Mouse (Mus musculus): ENCODE data around the gene Best1.

Gene Best1

DNA sequence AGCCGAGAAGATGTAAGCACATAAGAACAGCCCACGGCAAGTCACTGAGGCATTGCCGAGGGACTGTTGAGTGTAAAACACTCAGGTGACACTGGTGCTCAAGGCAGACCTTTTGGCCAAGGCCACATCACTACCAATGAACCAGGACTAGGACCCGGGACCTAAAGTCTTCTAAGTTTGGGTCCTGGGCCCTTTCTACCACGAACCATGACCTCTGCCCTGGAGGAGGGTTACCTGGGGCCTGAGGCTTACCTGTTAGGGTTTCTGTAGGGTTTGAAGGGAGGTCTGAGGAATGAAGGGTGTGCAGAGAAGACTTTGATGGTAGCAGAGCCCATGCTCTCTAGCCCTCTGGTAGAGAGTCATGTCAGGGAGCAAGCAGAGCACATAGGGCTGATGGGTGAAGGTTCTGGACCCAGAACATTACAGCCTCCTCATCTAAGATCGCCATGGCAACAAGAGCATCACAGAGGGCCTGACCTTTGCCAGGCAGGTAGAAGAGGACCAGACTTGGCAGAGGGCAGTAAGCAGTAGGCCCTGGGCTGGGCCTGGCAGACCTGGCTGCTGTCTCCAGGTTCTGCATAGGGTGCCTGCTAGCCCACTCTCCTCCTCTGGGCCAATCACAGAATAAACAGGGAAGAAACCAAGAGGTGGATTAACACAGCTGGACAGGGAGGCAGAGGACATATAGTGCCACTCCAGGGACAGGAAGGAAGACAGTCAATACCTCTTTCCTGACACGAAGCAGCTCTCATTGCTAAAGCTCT is at the start of gene Best1, which contains the start of gene Rab3il1:
Gene Best1, minus strand, starts transcription at position 428 of the 764 bp plus-strand sequence.
Gene Rab3il1, plus strand, starts transcription at position 464 of the 764 bp plus-strand sequence.
- DNase-seq (ENCODE audit: extremely low spot score, low read depth, low spot score): no peak

DNA sequence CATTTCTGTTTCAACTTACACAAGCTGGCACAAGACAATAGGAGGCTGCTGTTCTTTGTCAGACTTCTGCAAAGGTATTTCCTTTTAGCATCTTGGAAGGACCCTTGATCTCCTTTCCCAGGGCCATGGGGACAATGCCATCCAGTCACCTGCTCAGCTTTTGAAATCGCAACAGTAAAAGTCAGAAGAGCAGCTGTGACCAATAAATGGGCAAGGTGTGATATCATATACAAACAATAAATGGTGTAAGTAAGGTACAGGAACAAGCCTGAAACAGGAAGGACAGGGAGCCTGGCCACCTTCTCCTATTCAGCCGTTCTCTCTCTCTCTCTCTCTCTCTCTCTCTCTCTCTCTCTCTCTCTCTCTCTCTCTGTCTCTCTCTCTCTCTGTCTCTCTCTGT is 49.0 kb upstream of the Best1 start:
- DNase-seq (ENCODE audit: extremely low spot score, low read depth, low spot score): no peak

DNA sequence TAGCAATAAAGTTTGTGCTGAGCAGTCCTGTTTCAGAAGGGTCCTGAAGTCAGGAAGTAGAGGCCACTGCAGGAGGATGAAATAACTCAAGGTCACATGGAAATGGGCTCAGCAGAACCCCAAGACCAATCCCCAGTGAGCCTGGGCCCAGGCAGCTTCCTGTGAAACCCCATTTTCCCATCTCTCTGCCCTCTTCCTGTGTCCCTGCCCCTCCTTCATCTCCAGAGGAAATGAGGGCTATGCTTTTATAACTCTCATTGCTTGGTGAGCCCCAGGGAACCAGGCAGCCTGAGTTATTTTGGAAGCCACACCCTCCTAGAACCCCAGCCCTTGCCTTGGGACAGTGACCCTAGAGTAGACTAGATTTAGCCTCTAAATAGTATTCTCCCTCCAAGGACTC is 48.1 kb upstream of the Best1 start:
- no peak for DNase-seq (ENCODE audit: extremely low spot score, low read depth, low spot score)

DNA sequence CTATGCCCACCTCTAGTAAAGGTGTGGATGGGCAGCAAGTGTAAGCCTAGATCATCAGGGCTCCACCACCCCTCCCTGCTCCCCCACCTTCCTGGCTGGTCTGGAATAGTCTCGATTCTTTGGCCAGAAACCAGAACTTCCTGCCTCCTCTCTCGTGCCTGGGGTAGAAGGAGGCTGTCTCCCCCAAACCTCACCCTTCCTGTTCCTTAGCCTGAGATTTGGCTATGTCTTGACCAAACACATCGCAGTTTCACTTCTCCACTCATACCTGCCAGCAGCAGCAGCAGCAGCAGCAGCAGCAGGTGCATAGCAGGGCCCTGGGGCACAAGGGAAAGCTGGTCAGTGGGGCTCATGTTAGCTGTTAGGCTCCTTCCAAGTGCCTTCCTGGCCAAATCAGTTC is 45.5 kb upstream of the Best1 start:
- DNase-seq (ENCODE audit: extremely low spot score, low read depth, low spot score): no peak

DNA sequence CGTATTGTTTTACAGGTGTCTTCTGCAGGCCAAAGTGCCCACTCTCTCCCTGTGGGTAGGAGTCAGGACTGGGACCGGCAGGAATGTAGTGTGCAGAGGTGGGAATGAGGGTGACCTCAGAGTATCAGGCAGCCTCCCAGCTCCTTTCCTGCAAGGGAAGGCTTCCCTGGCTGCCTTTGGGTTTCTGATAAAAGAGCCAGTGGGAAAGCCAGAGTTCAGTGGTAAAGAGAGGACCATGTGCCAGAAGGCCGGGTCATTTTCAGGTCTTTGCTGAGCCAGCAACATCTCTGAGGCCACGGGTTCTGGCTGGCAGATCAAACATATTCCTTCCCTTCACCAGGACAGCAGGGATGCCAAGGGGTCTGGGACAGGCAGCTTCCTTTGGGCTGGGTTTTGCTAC is 44.9 kb upstream of the Best1 start:
- no peak for DNase-seq (ENCODE audit: extremely low spot score, low read depth, low spot score)

DNA sequence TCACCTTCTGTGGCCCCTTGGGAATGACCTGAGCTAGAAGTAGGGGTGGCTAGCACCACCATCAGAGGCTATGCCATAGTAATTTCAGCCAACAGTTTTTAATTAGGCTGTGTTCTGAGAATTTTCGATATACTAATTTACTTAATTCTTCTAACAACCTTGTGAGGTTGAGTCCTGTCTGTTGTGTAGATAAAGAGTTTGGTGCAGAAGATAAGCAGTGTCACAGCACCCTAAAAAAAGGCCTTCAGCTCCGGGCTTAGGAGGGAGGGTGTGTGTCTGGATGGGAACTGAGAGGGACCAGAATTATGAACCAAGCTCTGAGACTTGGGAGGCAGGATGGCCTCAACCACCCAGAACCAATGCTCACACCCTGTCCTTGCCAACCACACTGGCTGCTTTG is 44.3 kb upstream of the Best1 start:
- DNase-seq (ENCODE audit: extremely low spot score, low read depth, low spot score): no peak

DNA sequence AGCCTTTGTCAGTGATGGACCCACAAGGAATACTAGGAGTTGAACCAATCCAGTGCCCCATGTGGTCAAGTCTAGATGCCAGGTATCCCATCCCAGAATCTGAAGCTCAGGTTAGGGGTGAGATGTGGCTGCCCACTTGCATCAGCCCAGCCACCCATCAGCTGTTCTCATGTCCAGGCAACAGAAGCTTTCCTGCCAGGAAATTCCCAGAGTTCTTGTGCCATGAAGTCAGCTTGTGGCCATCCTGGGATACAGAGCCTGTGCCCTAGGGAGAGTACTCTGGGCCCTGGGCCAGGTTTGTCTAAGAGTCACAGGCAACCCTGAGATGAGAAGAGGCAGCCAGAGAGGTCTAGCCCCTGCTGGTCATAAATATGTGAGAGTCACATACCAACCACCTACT is 42.2 kb upstream of the Best1 start:
- DNase-seq (ENCODE audit: extremely low spot score, low read depth, low spot score): no peak

DNA sequence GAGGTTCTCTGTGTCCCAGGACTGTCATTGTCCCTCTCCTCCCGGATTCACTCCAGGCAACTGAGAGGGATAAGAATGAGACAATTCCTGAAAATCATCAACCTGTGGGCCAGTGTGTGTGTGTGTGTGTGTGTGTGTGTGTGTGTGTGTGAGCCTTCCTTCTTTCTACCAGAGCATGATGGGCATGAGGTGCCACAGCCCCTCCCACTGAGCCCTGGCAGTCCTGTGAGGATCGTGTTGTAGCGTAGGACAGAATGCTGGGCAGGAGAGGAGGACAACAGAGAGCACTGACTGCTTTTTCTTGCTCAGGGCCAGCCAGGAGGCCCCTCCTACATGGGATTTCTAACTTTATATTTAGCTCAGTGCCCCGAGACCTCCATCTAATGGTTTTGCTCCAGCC is 41.4 kb upstream of the Best1 start:
- no peak for DNase-seq (ENCODE audit: extremely low spot score, low read depth, low spot score)

DNA sequence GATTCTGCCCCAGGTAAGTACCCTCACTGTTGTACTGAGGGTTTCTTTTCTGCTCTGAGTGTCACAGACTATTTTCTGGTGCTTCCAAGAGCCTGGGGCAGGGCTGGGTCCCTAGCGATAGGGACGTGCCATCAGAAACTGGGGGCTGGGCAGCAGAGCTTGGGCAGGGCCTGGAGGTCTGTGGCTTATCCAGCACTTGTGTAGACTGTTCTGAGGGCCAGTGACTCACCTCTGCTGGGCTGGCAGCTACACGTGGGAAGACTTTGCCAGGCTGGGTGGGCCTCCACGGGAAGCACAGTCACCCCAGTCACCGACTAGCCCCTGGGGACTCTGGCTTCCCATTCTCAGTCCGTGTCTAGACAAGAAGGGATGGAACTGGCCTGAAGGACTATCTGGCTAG is 40.8 kb upstream of the Best1 start:
- no peak for DNase-seq (ENCODE audit: extremely low spot score, low read depth, low spot score)

DNA sequence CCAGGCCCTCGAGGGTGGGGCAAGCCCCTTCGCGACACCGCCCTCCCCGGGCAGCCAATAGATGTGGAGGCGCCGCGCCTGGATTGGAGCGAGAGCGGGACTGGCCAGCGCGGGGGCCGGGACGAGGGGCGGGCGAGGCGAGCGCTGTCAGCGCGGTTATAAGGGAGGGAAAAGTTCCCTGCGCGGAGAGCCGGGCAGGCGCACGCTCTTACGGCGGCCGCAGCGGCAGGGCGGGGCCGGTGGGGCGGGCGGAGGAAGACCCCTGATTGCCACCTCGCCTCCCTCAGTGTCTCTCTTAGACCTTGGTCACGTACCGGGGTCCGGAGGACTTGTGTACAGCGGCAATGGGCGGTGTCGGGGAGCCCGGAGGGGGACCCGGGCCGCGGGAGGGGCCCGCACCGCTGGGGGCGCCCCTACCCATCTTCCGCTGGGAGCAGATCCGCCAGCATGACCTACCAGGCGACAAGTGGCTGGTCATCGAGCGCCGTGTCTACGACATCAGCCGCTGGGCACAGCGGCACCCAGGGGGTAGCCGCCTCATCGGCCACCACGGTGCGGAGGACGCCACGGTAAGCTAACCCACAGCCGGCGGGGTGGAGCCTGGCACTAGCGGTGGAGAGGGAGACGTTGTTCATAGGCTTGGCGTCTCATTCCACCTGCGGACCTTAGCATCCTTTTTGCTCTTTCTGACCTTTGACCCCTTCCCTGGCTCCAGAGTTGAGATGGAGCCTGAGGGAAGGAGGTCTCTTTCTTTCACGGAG is 40.1 kb upstream of the Best1 start, which contains the start of gene Fads3:
Gene Fads3, plus strand, starts transcription at position 182 of the 761 bp plus-strand sequence.
- DNase-seq (ENCODE audit: extremely low spot score, low read depth, low spot score): no peak

DNA sequence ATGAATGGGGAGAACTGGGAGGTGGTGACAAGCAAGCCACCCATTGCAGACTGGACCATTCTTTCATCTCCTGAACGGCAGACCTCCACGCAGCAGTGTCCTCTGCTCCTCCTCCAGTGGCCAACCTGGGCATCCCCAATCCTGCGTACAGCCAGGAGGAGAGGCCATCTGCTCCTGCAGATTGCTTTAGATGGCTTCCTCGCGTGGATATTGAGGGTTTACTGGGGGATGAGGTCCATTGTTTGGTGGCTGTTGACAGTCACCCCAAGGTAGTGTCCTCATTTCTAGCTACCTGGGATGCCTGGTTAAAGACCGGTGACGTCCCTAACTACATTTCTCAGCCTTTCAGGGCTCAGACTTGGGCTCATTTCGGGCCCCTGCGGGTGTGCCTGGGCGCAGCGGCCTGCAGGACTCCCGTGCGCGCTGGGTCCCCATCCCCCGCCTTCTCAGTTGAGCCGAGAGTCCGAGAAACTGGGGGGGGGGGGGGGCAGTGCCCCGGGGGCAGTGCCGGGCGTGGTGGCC is 39.5 kb upstream of the Best1 start:
- DNase-seq (ENCODE audit: extremely low spot score, low read depth, low spot score): no peak

DNA sequence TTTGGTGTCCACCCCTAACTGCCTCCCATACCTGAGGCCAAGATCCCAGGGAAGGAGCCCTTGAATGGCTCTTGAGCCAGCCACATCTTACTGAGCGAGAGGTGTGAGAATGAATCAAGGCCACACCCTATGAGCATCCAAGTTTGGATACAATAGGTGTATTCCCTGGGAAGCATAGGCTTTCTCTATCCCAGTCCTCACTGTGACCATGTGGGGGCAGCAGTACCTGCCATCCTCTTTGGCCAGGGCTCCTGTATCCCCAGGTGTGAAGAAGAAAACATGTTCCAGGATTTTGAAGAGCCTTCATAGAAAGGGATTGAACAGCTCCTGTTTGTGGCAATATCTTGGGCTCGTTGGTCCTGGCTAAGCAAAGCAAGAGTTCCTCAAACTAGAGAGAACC is 38.2 kb upstream of the Best1 start:
- no peak for DNase-seq (ENCODE audit: extremely low spot score, low read depth, low spot score)

DNA sequence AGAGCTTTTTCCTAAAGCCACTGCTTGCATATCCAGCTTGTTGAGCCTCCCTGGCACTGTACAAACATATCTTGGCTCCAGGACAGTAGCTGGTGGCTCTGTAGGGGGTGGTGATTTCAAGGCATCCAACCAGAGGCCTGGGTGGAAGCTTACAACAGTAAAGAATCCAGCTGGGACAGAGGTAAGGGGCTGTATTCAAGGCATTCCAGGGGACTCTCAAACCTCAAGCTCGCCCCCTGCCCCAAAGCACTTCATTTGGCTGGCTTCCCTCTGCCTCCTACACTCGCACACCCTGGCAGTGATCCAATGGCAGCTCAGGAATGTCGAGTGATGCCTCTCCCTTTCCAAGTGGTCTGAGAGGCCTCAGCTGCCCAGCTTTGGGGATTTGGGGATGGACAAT is 37.5 kb upstream of the Best1 start:
- DNase-seq (ENCODE audit: extremely low spot score, low read depth, low spot score): no peak

DNA sequence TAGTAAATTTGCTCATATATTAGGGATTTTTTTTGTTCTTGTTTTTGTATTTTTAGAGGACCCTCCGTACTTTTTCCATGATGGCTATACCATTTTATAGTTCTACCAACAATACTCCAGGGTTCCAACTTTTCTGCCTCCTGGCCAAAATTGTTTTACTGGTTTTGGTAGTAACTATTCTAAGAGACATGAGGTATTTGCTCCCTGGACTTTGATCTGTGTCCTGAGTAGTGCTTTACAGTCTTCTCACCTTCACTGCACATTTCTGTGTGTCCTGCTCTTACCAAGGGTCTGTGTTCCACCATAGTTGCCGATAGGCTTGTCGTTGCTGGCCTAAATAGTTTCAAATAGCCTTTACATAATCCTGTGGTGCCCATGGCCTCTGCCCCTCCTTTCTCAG is 36.9 kb upstream of the Best1 start:
- DNase-seq (ENCODE audit: extremely low spot score, low read depth, low spot score): no peak

DNA sequence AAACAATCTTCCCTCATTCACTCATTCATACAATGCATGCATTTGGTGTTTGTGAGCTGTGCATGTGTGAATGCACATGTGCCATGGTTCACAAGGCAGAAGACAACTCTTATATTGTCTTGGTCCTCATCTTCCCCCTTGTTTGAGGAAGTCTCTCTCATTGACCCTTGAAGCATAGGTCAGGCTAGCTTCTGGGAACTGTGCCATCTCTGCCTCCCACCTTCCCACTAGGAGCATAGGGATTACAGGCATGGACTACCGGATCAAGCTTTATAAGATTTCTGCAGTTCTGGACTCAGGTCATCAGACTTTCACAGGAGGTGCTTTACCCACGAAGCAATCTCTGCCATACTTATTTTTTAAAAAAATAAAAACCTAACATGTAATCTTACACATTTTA is 36.1 kb upstream of the Best1 start:
- DNase-seq (ENCODE audit: extremely low spot score, low read depth, low spot score): no peak

DNA sequence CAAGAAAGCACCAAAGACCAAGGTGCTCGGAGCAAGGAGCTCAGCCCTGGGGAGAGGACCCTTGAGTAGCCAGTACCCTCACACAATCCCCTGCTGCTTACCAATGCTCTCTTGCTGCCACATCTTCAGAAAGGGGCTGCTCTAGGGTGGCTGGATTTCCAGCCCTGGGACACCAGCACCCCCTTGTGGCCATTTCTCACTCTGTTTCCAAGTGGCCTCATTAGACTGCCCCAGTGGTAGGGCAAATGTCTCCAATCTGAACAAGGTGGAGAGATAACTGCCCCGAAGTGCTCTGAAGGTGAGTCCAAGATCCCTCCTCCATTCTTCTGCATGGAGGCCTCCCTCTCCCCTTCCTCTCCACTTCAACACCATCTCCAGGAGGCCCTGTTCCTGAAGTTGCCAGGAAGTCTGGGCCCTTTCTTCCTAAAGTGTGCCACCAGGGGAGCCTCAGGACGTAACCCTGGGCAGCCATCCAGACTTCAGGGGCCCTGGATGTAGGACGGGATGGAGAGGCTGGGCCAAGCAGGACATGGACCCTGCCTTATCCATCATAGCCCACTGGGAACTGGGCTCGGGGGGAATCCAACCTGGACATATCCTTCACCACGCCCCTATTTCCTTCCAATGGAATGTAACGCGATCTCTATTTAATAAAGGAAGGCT is 33.5 kb upstream of the Best1 start:
- DNase-seq (ENCODE audit: extremely low spot score, low read depth, low spot score): no peak

DNA sequence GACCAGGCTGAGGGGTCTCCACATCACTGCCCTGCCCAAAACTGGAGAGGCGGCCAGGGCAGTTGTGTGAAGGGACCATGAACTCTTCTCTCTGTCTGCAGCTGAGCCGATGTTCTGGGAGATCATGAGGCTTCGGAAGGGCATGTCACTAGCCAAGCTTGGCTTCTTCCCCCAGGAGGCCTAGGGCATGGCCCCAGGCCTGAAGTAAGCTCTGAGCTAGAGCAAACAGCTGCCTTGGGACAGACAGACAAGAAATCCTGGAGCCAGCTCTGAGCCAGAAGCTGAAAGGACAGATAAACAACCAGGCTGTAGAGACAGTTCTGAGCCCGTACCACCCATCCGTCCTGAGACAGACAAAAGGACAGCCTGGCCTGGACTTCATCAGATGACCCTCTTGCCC is 32.9 kb upstream of the Best1 start:
- no peak for DNase-seq (ENCODE audit: extremely low spot score, low read depth, low spot score)

DNA sequence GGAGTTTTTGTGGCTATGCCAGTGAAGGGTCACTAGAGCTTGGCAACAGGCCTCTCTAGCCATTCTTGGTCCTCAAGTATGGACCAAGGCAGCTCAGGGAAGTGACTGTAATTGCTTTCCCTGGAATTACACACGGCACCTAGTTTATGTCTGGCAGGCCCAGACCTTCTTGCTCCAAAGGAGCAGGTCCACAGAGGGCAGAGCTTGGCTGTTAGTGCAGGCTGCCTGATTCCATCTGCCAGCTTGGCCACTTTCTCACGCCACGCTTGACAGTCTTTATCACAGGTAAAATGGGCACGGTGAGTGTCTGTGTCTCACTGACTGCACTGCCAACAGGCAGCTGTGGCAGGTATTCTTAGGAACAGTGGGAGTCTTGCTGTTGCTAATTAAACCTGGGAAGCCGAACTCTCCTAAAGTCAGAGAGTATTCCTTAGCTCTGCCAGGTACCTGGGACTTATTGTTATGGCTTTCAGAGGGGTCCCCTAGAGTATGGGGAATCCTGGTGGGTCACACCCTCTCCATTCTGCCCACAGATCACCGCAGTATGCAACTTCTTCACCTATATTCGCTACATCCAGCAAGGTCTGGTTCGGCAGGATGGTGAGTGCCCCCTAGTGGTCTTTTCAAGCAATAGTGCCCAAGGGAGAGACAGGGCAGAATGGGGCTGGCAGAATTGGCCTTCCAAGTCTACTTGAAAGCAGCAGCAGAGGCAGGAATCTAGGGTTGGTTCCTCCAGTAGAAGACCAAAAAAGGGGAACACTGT is 32.0 kb upstream of the Best1 start:
- DNase-seq (ENCODE audit: extremely low spot score, low read depth, low spot score): no peak

DNA sequence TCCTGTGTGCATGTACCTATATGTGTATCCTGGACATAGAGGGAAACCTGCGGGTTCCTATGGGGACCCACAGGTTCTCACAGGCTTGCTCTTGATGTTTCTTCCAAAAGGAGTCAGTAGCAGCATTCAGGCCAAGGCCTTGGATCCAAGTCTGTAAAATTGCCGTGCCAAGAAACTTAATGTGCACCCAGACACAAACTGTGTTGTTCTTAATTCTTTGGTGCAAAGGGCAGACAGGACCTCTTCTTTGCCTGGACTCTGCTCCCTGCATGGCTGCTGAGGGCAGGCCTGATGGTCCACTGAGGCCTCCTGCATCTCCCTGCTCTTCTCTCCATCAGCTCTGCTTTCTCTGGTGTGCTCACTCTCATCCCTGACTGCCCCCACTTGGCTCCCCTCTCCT is 28.3 kb upstream of the Best1 start:
- no peak for DNase-seq (ENCODE audit: extremely low spot score, low read depth, low spot score)

DNA sequence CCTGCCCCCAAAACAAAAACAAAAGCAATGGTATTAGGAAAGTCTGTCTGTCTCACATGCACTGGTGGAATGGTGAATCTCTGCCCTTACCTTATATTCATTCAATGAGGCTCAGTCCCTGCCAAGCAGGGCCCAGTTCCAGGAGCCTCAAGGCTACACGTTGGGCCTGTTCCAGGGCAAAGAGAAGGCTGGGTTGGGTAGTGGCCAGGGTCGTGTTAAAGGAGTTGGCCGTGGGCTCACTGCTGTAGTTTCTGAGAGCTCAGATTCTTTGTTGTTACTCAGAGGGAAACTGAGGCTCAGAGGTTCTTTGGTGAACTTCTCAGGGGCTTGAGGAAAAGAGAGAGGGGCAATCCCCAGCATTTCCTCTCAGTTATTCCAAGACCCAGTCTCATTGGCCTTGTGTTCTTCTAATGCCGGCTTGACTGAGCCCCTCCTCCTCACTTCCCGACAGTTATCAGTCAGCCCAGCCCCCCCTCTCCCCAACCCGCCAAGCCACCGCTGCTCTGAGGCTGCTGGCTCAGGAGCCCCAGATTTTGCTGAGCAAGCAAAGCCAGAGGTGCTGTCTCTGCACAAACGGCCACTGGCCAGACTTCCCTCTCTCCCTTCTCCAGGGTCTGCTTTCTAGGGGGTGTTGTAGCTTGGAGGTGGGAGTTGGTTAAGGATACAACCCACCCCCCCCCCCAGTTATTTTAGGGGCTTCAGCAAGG is 23.9 kb upstream of the Best1 start:
- DNase-seq (ENCODE audit: extremely low spot score, low read depth, low spot score): no peak

Measured in hindlimb bud, embryonic 11.5 days (tissue).